Mouse (Mus musculus) midbrain, embryonic 15.5 days (tissue): ENCODE measurements around the gene Xlr. TPM values are rescaled to one million over a fixed set of nuclear protein-coding genes. Genes with fewer than 3 reads are reported as not detected.
"Not testable (repeated sequence)": the region's sequence is repeated elsewhere in the genome, so short reads cannot be mapped to it uniquely, and the experiment has no call there.

Source experiments
- ATAC-seq: fragments of 200-750 bp; cut with Nextera tagmentation; replicated peaks from 2 replicates; pipeline ENCODE4 v1.8.0; 2017; ENCODE audit warnings: moderate TSS enrichment
- H3K27ac ChIP-seq: fragments of 300-500 bp; sonication (generic); 2 replicates; pipeline ENCODE4 v1.5.1; 2015; ENCODE audit warnings: mild to moderate bottlenecking, inconsistent platforms
- H3K27me3 ChIP-seq: fragments of 300-500 bp; sonication (generic); replicated peaks from 2 replicates; pipeline ENCODE4 v1.6.1; 2015; ENCODE audit warnings: inconsistent platforms
- H3K36me3 ChIP-seq: fragments of 300-500 bp; sonication (generic); replicated peaks from 2 replicates; pipeline ENCODE4 v1.6.1; 2015; ENCODE audit warnings: inconsistent platforms
- H3K4me1 ChIP-seq: fragments of 300-500 bp; sonication (generic); 2 replicates; pipeline ENCODE4 v1.6.1; 2015; ENCODE audit warnings: inconsistent platforms
- H3K4me2 ChIP-seq: fragments of 300-500 bp; sonication (generic); 2 replicates; pipeline ENCODE4 v1.6.1; 2015; ENCODE audit warnings: inconsistent platforms, mild to moderate bottlenecking, moderate library complexity
- H3K4me3 ChIP-seq: fragments of 300-500 bp; sonication (generic); 2 replicates; pipeline ENCODE4 v1.5.1; 2015; ENCODE audit warnings: mild to moderate bottlenecking, inconsistent platforms
- H3K9ac ChIP-seq: fragments of 300-500 bp; sonication (generic); 2 replicates; pipeline ENCODE4 v1.6.1; 2015; ENCODE audit warnings: mild to moderate bottlenecking, inconsistent platforms
- H3K9me3 ChIP-seq: fragments of 300-500 bp; sonication (generic); 2 replicates; pipeline ENCODE4 v1.6.1; 2016; ENCODE audit warnings: inconsistent platforms
- WGBS: fragments of 180-500 bp; shearing (Covaris S2); methylation state at CpG from one replicate; pipeline ENCODE4 v1.1.7; 2015; ENCODE audit warnings: mixed read lengths; 5-methylcytosine and 5-hydroxymethylcytosine counted together
- polyA plus RNA-seq: library from polyadenylated mRNA; unstranded; fragments of >200 nt; fragmentation: Nextera tagmentation; extraction: Ambion mirVana; gene quantifications from 2 replicates; pipeline ENCODE4 v1.2.1, GENCODE M21; 2015

The Xlr gene
- polyA plus RNA-seq = 1.8 and 1.9 TPM in 2 replicates

- H3K9ac ChIP-seq, H3K9me3 ChIP-seq, H3K27ac ChIP-seq, H3K27me3 ChIP-seq, H3K4me3 ChIP-seq, H3K36me3 ChIP-seq, H3K4me2 ChIP-seq, ATAC-seq, H3K4me1 ChIP-seq: not testable (repeated sequence)
- WGBS = 79% methylated on average over 11 of the region's 11 CpGs
These were observed at the start of gene Xlr for GRCm38 (mm10) chrX:53797519-53797918. Gene Xlr (minus strand): TSS chrX:53797706.

- no peak for ATAC-seq
- no peak overlapping the region for H3K9ac ChIP-seq
- WGBS = 38% methylated on average over 3 of the region's 3 CpGs
- no peak overlapping the region for H3K4me3 ChIP-seq
- no peaks in the 10 kb centered on the region for H3K36me3 ChIP-seq
- H3K4me2 ChIP-seq = no peak overlapping the region
- H3K4me1 ChIP-seq = no peaks in the 10 kb centered on the region
- H3K9me3 ChIP-seq = no peaks in the 10 kb centered on the region
- H3K27ac ChIP-seq = no peak overlapping the region
- H3K27me3 ChIP-seq = no peaks in the 10 kb centered on the region
These were observed 1.6 kb upstream of the Xlr start for GRCm38 (mm10) chrX:53799074-53799473.

- no peaks in the 10 kb centered on the region for H3K9me3 ChIP-seq
- H3K27ac ChIP-seq = no peak within 1 kb of the TSS
- no peaks in the 10 kb centered on the region for H3K36me3 ChIP-seq
- no peak within 1 kb of the TSS for H3K9ac ChIP-seq
- ATAC-seq = no peak
- no peak within 1 kb of the TSS for H3K4me2 ChIP-seq
- no peak within 1 kb of the TSS for H3K4me3 ChIP-seq
- no peaks in the 10 kb centered on the region for H3K4me1 ChIP-seq
- H3K27me3 ChIP-seq = no peaks in the 10 kb centered on the region
- 91% methylated on average over 12 of the region's 12 CpGs for WGBS
These were observed 21.2 kb downstream of the Xlr start, which contains the start of gene Zfp36l3 for GRCm38 (mm10) chrX:53776276-53776675. Gene Zfp36l3 (minus strand): TSS chrX:53776394.

GRCm38 (mm10) chrX:53757736-53758135 lies 39.8 kb downstream of the Xlr start, which contains the start of gene 1700013H16Rik:
Gene 1700013H16Rik (minus strand): TSS chrX:53757831.
- Histone ChIP-seq H3K4me2 (no peak within 1 kb of the TSS), H3K9me3 (no peaks in the 10 kb centered on the region), H3K4me3 (no peak within 1 kb of the TSS), H3K27ac (no peak within 1 kb of the TSS), H3K36me3 (no peaks in the 10 kb centered on the region), H3K9ac (no peak within 1 kb of the TSS), H3K4me1 (no peaks in the 10 kb centered on the region), H3K27me3 (no peaks in the 10 kb centered on the region)
- ATAC-seq = no peak
- whole genome bisulfite sequencing = 92% methylated on average over 16 of the region's 16 CpGs

- ATAC-seq = no peak
- H3K4me3 ChIP-seq = no peak overlapping the region
- no peak overlapping the region for H3K27ac ChIP-seq
- no peaks in the 10 kb centered on the region for H3K36me3 ChIP-seq
- WGBS = 79% methylated on average over 1 of the region's 1 CpGs
- H3K9me3 ChIP-seq = no peaks in the 10 kb centered on the region
- H3K4me2 ChIP-seq = no peak overlapping the region
- no peaks in the 10 kb centered on the region for H3K4me1 ChIP-seq
- no peak overlapping the region for H3K9ac ChIP-seq
- no peaks in the 10 kb centered on the region for H3K27me3 ChIP-seq
These were observed 44.7 kb downstream of the Xlr start for GRCm38 (mm10) chrX:53752851-53753250.

GRCm38 (mm10) chrX:53728967-53729366 lies 68.5 kb downstream of the Xlr start:
- Histone ChIP-seq H3K27ac (no peak overlapping the region), H3K4me3 (no peak overlapping the region), H3K9me3 (no peaks in the 10 kb centered on the region), H3K36me3 (no peaks in the 10 kb centered on the region), H3K4me2 (no peak overlapping the region), H3K9ac (no peak overlapping the region), H3K4me1 (no peaks in the 10 kb centered on the region), H3K27me3 (no peaks in the 10 kb centered on the region)
- no peak for ATAC-seq
- WGBS = 83% methylated on average over 2 of the region's 2 CpGs

Other genes with a start within 250 kb of the Xlr start
- 221 and 226 TPM in 2 replicates for gene Rtl8c, start 189.7 kb downstream of the Xlr start, polyA plus RNA-seq
- 0.70 TPM in 1 of 2 replicates, not detected in the other for gene Gm14597, start 188.7 kb downstream of the Xlr start, polyA plus RNA-seq
- gene Rtl8a, start 154.0 kb downstream of the Xlr start, polyA plus RNA-seq = 231 and 240 TPM in 2 replicates
- gene Rtl8b, start 127.3 kb downstream of the Xlr start, polyA plus RNA-seq = 192 and 194 TPM in 2 replicates
- gene 4930502E18Rik, start 72.9 kb downstream of the Xlr start, polyA plus RNA-seq = 0.23 and 0.32 TPM in 2 replicates
- 0.14 TPM in 1 of 2 replicates, not detected in the other for gene 1700013H16Rik, start 39.9 kb downstream of the Xlr start, polyA plus RNA-seq
- gene Zfp36l3, start 21.3 kb downstream of the Xlr start, polyA plus RNA-seq = not detected in 2 replicates